Mouse (Mus musculus): ENCODE measurements around the gene Ccdc162.
"Not testable (repeated sequence)": the region's sequence is repeated elsewhere in the genome, so short reads cannot be mapped to it uniquely, and the experiment has no call there.

The Ccdc162 gene

DNA sequence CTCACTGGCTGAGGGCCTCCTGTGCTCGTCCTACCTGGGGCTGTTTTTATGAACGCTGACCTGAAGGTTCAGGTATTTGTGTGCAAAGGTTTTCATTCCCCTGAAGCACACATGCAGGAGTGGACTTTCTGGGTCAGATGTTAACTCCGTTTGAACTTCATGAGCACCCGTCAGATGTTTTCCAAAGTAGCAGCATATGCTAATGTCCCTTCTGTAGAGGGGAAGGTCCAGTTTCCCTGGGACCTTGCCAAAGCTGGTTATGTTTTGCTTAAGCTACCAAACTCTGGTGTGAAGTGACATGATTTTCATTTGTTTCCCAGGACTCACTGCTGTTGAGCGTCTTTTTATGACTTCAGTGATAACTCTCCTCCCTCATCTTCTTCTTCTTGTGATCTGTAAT is 16.8 kb downstream of the Ccdc162 start:
- no peak for DNase-seq (ENCODE audit: extremely low spot score, low spot score)

DNA sequence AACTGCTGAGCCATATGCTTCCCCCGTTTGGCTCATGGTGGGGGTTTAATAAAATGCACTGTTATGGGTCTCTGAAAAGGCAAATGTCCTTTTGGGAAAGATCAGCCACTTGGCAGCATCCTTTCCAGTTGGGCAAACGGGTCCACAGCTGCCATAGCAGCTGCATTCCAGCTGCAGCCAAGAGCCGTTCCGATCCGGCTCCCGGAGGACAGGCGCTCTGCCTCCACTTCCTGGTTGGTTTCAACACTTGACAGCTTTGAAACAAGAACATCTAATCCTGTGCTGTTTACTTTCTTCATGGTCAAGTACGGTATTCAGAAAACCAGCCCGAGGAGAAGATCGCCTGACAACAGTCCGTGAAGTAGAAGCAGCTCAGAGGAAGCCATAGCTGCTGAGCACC is 19.4 kb downstream of the Ccdc162 start:
- no peak for DNase-seq (ENCODE audit: extremely low spot score, low spot score)

DNA sequence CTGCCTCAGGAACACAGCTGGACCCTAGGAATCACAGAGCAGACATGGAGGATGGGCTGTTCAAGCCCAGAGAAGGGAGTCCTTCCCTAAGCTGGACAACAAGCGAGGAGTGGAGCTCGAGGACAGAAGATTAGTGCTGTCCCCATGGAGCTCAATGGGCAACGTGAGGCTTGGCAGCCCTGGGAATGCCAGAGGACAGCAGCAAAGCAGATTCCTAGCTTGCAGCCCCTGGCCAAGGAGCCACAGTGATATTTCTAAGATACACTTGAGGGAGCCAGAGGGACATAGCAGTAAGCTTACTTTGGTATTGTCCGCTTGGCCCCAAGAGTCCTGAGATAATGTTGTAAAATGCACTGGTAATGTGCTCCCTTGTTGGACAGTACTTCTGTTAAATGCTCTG is 25.5 kb downstream of the Ccdc162 start:
- DNase-seq (ENCODE audit: extremely low spot score, low spot score): no peak

DNA sequence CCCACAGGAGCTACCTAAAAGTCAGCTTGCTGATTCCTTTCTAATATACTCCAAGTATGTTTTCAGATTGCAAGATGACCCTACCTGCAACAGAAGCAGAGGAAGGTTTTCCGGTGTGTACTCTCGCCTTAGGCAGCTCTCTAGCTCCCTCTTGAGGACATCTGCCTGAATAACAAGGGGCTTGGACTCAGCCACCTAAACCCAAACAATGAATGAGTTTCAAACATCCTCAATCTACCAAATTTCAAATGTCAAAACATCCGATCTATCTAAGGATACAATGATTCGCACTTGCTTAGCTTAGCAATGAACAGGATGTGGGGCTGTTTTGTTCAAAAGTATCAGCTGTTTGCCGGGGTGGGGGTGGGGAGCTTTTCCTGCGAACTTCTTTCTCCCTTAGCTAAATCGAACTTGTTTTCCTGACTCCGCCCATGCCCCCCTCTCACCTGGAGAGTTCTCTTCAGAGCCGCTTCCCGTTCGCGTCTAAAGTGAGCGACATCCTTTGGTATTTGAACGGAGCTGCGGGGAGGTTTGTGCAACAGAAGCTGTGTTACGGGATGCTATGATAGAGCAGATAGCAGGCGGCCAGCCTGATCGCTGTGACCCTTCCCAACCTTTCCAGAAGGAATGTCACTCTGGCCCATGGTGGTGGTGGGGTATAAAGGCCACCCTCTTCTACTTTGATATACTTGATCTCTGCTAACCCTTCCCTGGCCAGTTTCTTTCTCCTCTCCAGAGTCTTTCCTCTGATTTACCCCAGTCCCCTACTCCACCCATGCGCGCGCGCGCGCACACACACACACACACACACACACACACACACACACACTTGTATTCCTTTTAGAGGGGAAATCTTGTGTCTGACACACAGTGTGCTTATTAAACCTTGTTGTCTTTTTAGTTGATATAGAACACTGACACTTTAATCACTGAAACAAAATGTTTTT is 26.2 kb downstream of the Ccdc162 start:
- peak; percentile 72 for DNase-seq (ENCODE audit: extremely low spot score, low spot score)

DNA sequence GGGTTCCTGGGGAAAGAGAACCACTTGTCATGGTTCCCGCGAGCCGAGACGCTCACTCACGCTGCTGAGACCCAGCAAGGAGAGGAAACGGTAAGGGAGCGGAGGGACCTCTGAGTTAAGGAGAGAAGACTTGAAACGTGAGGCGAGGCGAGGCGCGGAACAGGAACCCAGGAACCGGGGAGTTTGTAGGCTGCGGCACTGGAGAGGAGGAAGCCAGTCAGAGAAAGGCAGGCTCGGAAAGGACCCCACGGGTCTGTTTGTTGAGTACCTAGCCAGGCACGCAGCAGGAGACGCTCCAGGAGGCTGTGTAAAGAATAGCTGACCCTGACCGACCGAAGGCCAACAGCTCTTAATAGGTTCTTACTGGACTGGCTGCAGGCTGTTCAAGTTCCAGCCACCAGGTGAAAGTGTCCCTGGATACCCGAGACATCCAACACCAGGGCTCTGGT is 31.9 kb downstream of the Ccdc162 start:
- peak; percentile 46 for DNase-seq (ENCODE audit: extremely low spot score, low spot score)

DNA sequence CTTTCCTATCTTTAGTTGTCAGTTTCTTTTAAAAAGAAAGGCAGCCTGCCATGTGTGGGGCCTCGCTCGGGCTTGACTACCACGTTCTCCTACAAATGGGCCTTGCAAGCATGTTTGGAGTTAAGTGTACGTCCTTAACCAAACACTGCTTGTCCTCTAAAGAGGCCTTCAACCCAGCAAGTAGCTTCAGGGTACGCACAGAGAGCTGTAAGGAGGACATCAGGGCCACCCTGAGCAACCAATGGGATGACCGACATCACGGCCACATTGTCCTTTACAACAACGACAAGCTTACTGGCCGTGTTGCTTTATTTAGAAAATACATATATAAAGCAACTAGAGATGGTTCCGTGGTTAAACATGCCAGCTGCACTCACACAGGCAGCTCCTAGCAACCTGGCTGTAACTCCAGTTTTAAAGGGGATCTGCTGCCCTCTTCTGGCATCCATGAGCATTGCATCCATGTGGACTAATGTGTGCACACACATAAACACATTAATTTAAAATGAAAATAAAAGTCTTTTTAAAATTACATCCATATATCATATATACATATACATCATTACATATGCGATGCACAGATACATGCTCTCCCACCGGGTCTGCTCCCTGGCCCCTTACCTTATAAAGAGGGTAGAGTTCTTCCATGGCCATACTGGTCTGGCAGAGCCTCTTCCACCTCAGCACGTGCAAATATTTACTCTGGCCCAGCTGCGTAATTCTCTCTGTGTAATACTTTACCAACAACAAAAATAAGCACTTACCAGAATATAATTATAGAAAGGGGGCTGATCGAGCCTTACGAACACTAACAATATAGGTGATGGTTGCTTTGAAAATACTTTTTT is 33.7 kb downstream of the Ccdc162 start:
- DNase-seq (ENCODE audit: extremely low spot score, low spot score): peak; percentile 88

DNA sequence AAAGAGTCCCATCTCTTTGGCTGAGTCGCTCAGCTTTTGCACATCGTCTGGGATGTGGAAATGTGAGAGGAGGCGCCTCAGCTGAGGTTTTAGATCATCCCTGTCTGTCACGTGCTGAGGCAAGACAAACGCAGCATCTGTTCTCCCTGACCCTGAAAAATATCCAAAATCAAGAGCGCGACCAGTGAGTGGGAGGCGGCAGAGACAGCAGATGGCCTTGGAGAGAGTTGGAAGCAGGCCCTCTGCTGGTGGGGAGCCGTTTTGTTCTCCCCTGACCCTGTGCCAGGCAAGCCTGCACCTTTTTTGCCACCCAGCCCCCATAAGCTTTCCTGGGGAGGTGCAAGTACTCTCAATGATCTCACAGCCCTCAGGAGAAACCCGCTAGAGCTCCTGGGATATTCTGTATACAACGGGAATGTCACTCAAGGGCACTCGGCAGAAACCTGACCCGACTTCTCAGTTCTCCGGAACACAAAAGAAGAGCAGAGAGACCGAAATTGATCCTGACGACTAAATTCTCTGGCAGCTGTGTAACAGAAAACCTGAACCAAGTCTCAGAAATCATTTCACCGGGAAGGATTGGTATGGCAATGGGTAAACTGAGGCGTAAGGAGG is 37.6 kb downstream of the Ccdc162 start:
- DNase-seq (ENCODE audit: extremely low spot score, low spot score): peak; percentile 80

DNA sequence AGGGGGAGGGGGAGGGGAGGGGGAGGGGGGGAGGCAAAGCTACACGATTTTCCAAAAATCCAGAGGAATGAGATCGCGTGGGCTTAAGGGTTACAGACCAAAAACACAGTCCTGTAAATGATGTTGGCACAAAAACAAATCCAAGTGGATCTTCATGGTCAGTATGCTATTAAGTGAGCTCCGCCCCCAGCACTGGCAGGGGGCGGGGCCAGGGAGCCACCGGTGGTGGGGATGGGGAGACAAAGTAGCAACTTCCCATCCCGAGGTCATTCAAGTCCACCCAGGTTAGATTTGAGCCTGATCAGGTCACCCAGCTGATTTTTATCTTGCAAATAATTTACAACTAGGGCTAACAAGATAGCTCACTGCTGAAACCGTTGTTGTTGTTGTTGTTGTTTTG is 39.0 kb downstream of the Ccdc162 start:
- DNase-seq (ENCODE audit: extremely low spot score, low spot score): no peak

DNA sequence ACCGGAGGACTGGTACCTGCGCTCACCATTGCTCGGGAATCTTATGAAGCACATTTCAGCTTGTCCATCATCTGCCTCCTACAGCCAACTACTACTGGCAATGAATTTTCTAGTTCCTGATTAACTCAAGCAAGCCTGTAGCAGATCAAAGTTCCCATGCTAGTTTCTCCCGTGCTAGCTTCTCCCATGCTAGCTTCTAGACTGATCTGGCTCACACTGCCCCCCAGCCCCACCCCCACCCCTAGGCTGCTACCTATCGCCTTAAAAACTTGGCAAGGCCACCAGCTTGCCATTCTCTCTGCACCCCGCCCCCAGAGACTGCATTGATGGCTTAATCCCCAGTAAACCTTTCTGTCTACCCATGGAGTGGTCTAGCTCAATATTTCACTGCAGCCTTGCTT is 39.8 kb downstream of the Ccdc162 start:
- no peak for DNase-seq (ENCODE audit: extremely low spot score, low spot score)

DNA sequence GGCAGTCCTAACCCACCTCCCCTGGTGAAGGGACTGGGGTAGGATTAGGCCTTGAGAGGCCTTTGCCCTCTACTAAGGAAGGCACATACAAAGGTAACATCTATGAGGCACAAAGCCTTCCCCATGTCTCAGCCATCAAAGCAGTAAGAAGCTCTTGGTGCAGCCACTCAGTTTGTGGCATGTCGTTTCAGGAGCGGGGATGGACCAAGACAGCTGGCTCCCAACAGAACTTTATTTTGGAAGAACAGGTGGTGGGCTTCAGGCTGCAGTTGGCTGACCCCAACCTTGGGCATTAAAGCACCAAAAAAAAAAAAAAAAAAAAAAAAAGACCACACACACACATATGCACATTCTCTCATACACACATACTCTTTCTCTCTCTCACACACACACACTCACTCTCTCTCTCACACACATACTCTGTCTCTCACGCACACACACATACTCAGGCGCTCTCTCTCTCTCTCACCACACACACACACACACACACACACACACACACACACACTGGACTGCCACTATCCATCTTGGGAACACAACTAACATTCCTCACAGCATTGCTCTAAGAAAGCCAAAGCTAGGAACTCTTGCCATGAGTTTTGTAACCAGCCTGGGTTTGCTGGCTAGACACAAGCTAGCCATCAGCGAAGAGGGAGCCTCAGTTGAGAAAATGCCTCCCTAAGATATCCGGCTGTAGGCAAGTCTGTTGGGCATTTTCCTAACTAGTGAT is 40.4 kb downstream of the Ccdc162 start:
- no peak for DNase-seq (ENCODE audit: extremely low spot score, low spot score)

DNA sequence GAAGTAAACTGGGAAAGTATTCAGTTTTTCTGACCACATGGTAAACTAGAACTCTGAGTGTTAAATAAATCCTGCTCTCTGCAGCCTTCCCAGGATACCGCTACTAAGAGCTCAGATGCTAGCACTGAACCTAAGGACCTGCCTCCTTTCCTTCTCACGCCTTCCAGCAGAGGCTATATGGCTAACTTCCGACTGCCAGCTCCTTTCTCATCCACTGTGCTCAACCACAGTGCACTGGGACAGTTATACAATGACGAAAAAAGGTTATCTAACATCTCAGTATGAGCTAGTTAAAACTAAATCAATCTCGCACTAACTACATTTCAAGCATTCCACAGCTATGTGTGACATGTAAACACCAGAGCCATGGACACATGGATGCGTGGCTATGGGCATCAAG is 41.2 kb downstream of the Ccdc162 start:
- no peak for DNase-seq (ENCODE audit: extremely low spot score, low spot score)

DNA sequence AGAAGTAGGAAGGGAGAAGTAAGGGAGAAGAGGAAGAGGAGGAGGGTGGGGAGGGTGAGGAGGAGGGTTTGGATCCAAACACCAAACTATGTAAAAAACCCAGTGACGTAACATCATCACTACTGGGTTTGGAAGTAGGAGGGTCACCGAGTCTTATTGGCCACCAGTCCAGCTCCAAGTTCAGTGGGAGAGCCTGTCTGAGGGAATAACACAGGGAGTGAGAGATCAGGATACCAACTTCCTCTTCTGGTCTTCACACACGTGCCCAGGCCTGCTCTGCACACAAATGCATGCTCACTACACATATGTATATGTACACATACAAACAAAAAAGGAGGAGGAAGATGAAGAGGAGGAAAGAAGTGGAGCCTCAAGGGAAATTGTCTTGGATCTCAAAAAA is 42.1 kb downstream of the Ccdc162 start:
- no peak for DNase-seq (ENCODE audit: extremely low spot score, low spot score)

DNA sequence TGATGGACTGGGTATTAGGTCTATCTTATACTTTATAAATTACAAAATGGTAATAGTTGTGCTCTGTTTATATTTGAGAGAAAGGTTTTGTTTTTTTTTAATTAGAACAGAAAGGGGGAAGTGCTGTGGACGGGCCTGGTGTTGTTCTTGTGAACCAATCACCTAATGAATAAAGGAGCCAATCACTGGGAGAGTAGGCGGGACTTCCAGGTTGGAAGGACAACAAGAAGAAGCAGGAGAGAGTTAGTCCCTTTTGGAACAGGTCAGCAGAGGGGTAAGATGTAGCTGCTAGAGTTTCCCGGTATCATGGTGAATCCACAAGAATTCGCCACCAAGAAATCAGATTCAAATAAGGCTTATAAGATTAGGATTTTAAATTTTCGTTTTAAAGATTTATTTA is 46.2 kb downstream of the Ccdc162 start:
- DNase-seq (ENCODE audit: extremely low spot score, low spot score): no peak

DNA sequence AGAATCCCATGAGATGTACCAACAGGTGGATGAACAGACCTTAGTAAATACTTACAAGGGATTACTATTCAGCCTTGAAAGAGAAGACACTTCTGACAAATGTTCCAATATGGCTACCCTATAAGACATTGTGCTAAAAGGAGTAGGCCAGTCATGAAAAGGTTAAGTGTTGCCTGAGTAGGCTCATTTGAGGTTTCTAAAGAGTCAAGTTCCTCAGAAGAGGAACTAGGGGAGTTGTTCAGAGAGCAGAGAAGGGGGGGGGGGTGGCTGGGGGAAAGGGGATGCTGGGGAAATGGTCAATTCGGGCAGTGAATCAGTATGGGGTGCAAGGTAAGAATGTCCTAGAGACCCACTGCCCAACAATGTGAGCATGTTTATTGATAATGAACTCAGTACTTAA is 50.9 kb downstream of the Ccdc162 start:
- DNase-seq (ENCODE audit: extremely low spot score, low spot score): no peak

DNA sequence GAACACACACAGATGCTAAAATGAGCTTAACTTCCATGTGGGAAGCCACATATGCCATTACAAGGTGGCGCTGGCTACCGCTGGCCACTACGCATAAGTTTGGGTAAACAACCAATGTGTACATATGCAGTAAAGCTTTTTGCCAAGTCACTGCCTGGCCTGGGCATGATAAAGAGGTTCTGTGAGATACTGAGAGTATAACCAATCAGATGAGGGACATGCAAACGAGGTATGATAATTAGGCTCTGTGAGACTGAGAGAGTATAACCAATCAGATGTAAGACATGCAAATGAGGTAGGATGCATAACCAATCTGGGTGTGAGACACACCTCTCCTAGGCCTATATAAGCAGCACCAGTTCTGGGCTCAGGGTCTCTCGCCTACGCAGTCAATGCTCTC is 56.8 kb downstream of the Ccdc162 start:
- DNase-seq (ENCODE audit: extremely low spot score, low spot score): not testable (repeated sequence)

DNA sequence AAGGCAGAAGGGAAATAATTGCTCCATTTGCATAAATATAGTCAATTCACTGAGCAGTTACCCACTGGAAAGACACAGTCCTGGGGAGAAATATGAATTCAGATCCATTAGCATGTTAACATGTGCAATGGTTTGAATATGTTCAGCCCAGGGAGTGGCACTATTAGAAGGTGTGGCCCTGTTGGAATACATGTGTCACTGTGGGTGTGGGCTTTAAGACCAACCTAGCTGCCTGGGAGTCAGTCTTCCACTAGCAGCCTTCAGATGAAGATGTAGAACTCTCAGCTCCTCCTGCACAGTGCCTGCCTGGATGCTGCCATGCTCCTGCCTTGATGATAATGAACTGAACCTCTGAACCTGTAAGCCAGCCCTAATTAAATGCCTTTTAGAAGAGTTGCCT is 60.8 kb downstream of the Ccdc162 start:
- not testable (repeated sequence) for DNase-seq (ENCODE audit: extremely low spot score, low spot score)

DNA sequence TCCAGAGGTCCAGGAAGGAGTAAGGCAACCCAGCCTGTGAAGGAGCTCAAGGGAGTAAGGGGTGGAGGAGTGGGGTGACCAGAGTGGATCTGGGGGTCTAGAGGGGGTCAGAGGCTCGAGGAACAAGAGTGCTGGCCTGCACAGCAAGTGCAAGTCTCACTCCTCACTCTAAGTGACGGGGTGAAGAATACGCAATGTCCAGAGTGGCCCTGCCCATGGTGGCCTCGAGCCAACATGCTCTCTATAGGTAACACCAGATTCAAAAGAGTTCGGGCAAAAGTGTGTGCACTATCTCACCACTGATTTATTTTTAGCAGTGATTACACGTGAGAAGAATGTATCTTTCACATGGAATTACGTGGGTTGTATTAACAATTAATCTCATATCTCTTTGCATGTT is 63.4 kb downstream of the Ccdc162 start:
- no peak for DNase-seq (ENCODE audit: extremely low spot score, low spot score)

DNA sequence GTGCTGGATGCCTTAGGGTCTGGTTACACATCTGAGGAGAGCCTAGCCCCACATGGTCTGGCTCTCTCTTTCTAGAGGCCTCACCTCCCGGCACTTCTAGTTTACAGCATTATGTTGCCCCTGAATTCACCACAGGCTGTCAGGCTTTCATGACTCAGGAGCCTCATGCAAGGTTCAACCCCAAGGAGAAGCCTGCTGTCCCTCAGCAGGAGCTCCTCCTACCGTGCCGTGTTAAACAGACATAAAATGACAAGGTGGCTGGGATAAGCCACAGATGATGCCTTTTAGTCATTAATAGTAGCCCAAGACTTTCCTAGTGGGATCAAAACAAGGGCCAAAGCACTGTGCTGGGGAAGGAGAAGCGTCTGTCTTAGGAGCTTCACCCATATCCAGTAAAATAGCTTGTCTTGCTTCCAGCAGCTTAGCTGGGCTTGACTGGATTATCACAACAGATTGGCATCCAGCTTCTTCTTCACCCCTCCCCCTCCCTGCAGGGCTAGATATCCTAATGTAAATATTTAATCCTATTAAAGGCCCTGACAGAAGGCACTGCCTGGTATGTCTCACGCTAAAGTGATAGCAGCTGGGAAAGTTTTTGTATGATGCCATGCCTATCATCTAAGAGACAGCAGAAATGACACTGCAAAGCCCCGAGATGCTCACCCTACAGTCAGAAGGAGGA is 64.2 kb downstream of the Ccdc162 start:
- no peak for DNase-seq (ENCODE audit: extremely low spot score, low spot score)

DNA sequence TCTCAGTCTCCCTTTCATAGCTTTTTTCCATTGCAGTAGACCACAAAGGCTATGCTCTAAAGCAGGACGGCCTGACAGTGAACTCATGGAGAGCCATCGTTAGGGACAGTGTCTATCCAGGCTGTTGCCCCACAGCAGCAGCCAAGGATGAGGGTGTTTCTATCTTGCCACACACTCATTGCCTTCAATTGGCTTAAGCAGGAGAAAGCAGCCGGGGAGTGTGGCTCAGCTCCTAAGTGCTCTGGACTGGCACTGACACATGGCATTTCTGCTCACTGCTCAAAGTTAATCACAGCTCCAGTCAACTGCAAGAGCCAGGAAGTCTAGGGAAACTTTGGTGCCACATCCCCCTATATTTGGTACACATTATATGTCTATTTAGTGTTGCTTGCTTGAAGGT is 64.9 kb downstream of the Ccdc162 start:
- no peak for DNase-seq (ENCODE audit: extremely low spot score, low spot score)

DNA sequence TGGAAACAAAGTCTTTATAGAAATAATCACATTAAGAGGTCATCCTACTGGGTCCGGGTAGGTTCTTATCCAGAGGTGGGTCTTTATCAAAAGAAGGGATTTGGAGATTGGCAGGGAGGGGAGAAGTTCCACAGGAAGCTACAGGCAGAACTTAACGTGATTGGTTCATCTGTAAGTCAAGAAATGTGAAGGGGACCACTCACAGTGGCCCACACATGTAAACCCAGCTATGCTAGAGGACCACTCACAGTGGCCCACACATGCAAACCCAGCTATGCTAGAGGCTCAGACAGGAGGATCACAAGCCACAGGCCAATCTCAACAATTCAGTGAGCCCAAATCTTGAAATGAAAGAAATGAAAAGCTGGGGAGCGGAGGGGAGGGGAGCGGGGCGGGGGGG is 67.2 kb downstream of the Ccdc162 start:
- DNase-seq (ENCODE audit: extremely low spot score, low spot score): no peak

DNA sequence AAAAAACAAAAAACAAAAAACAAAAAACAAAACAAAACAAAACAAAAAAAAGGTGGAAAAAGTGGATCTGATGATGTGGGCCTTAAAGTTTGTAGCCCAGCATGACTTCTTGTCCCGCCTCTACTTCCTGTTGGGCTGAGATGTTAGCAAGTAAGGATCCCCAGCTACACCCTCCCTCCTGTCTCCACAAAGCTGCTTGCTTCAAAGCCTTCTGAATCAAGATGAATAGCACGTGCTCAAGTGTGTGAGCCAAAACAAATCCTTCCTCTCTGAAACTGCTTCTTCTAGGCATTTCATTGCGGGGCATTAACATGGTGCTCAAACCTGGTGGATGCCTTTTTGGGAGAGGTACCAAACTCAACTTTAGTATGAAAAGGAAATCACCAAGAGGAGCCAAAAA is 77.7 kb downstream of the Ccdc162 start:
- DNase-seq (ENCODE audit: extremely low spot score, low spot score): no peak
